ENCODE assay signal across 25 mouse cellular contexts in the genomic region with DNA sequence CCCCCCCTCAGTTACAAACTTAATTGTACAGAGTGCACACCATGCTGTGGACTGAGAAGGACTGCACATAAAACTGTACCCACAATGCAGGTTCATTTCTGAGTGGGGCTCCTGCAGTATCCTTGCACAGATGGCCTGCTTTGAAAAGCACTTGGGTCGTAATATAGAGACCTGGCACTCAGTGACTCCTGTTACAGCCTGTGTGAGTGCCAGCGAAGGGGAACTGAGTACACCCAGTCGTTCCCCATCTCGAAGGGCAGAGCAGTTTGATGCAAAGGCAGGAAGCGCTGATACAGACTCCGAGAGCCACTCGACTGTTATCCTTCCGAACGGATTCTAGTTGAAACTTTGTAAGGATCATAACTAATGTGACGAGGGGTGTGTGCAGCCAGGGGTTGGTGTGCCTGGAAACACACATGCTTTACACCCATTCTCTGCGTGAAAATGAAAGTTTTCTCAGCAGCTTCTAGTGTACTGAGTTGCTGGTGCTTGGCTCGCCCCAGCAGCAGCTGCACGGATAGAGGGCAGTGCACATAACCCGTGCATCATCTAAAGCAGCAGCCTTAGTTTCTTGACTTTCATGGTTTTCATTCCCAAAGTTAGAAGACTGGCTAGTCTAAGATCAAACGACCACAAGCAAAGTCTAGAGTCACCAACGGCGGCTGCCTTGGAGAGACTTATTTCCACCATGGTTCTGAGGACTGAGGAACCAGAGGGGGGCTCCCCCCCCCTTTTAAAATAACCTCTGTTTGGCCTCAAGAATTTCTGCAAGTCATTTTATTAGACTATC.
A peak's percentile ranks its signal among the peaks of the same experiment; 100 is the strongest.
DNase-seq lines count a peak whose midpoint lies in the region; ATAC-seq and TF ChIP-seq lines count a peak whose summit lies in the region.
"Had no signal": no experiment of that assay in that cellular context is flagged by ENCODE, and none has a peak within 500 bp of the region (broad histone marks: within the 10 kb centered on the region; RNA-seq: fewer than 3 reads in every experiment).

No protein-coding gene starts in this region.

- DNase-seq in heart, adult 11 months = peak; percentile 87
- peak; percentile 12 for DNase-seq in midbrain, embryonic 11.5 days (ENCODE audit: low spot score, missing footprints)
- DNase-seq in midbrain, postnatal 0 days (ENCODE audit: low spot score) = no peak
- DNase-seq in MN1 (ENCODE audit: low spot score) = no peak
- DNase-seq: adrenal gland, adult 8-10 months; adrenal gland, postnatal 36 days; cerebellum, adult 18-20 months; cerebellum, adult 9-10 months; cerebellum, postnatal 25 days; forebrain, postnatal 0 days; gastrocnemius, postnatal 25 days; heart, postnatal 14 days; heart, postnatal 4 days; kidney, adult 8-10 months had no signal

- no peak overlapping the region for H3K9ac ChIP-seq in heart, embryonic 12.5 days
- no peak overlapping the region for H3K9ac ChIP-seq in midbrain, embryonic 11.5 days (ENCODE audit: low read length)
- H3K9ac ChIP-seq in midbrain, postnatal 0 days (replicated peaks; ENCODE audit: low read length, poor library complexity, severe bottlenecking) = no peak overlapping the region
- H3K9ac ChIP-seq in intestine, postnatal 0 days (ENCODE audit: low read depth, low read length) = no peak overlapping the region
- H3K9ac ChIP-seq: embryonic facial prominence, embryonic 12.5 days; embryonic facial prominence, embryonic 15.5 days; forebrain, postnatal 0 days; heart, embryonic 13.5 days; hindbrain, embryonic 14.5 days had no signal

- H3K4me1 ChIP-seq in heart, embryonic 12.5 days (replicated peaks) = peaks cover 5% of the 10 kb centered on the region; the same call in 1 of the 2 replicates
- no peaks in the 10 kb centered on the region for H3K4me1 ChIP-seq in midbrain, embryonic 11.5 days (ENCODE audit: control insufficient read depth, insufficient read depth, low read length)
- no peaks in the 10 kb centered on the region for H3K4me1 ChIP-seq in midbrain, postnatal 0 days (ENCODE audit: insufficient read depth, low read length)
- H3K4me1 ChIP-seq in intestine, postnatal 0 days (replicated peaks; ENCODE audit: control insufficient read depth, insufficient read depth, low read length) = 0 out of 2 replicates have a peak, but pooled peaks cover 3% of the 10 kb centered on the region

- no peak overlapping the region for H3K27ac ChIP-seq in heart, embryonic 12.5 days (ENCODE audit: poor library complexity, severe bottlenecking)
- no peak overlapping the region for H3K27ac ChIP-seq in midbrain, embryonic 11.5 days (ENCODE audit: low read depth, low read length)
- no peak overlapping the region for H3K27ac ChIP-seq in midbrain, postnatal 0 days (ENCODE audit: low read depth, low read length)
- H3K27ac ChIP-seq in intestine, postnatal 0 days (ENCODE audit: low read depth, low read length) = peak overlapping the region; percentile 62; the same call in 1 of the 2 replicates
- H3K27ac ChIP-seq: embryonic facial prominence, embryonic 12.5 days; embryonic facial prominence, embryonic 15.5 days; heart, embryonic 13.5 days; hindbrain, postnatal 0 days had no signal

- no peak for TF ChIP-seq CTCF in midbrain, postnatal 0 days (IDR thresholded peaks at IDR 0.05)
- no peak for TF ChIP-seq CTCF in intestine, postnatal 0 days (IDR thresholded peaks at IDR 0.05; ENCODE audit: low read depth)

- H3K36me3 ChIP-seq in heart, embryonic 12.5 days = peaks cover 15% of the 10 kb centered on the region
- H3K36me3 ChIP-seq in midbrain, embryonic 11.5 days (ENCODE audit: control insufficient read depth, insufficient read depth, low read length) = no peaks in the 10 kb centered on the region
- no peaks in the 10 kb centered on the region for H3K36me3 ChIP-seq in midbrain, postnatal 0 days (ENCODE audit: insufficient read depth, low read length)
- H3K36me3 ChIP-seq in intestine, postnatal 0 days (ENCODE audit: control insufficient read depth, insufficient read depth) = no peaks in the 10 kb centered on the region
- H3K36me3 ChIP-seq: embryonic facial prominence, embryonic 12.5 days had no signal

- WGBS in heart, embryonic 12.5 days = 85% methylated on average over 17 of the region's 17 CpGs
- WGBS in midbrain, embryonic 11.5 days = 91% methylated on average over 17 of the region's 17 CpGs
- 94% methylated on average over 17 of the region's 17 CpGs for WGBS in midbrain, postnatal 0 days
- WGBS in intestine, postnatal 0 days = 60% methylated on average over 17 of the region's 17 CpGs

- H3K9me3 ChIP-seq in heart, embryonic 12.5 days (replicated peaks) = peaks cover 5% of the 10 kb centered on the region; the same call in 1 of the 2 replicates
- H3K9me3 ChIP-seq in midbrain, embryonic 11.5 days (ENCODE audit: control insufficient read depth, low read length) = no peaks in the 10 kb centered on the region
- no peaks in the 10 kb centered on the region for H3K9me3 ChIP-seq in midbrain, postnatal 0 days (ENCODE audit: low read length)
- no peaks in the 10 kb centered on the region for H3K9me3 ChIP-seq in intestine, postnatal 0 days (ENCODE audit: control insufficient read depth)
- H3K9me3 ChIP-seq: embryonic facial prominence, embryonic 12.5 days; embryonic facial prominence, embryonic 15.5 days had no signal

- H3K4me3 ChIP-seq in heart, embryonic 12.5 days = no peak overlapping the region
- no peak overlapping the region for H3K4me3 ChIP-seq in midbrain, embryonic 11.5 days (ENCODE audit: low read depth, low read length)
- H3K4me3 ChIP-seq in midbrain, postnatal 0 days (ENCODE audit: low read depth, low read length) = no peak overlapping the region
- H3K4me3 ChIP-seq in intestine, postnatal 0 days (ENCODE audit: low read depth, low read length) = no peak overlapping the region
- H3K4me3 ChIP-seq: embryonic facial prominence, embryonic 12.5 days; embryonic facial prominence, embryonic 15.5 days; heart, embryonic 13.5 days had no signal

- no peak overlapping the region for H3K4me2 ChIP-seq in heart, embryonic 12.5 days
- no peak overlapping the region for H3K4me2 ChIP-seq in midbrain, embryonic 11.5 days
- H3K4me2 ChIP-seq in midbrain, postnatal 0 days (ENCODE audit: low read depth, low read length, poor library complexity, severe bottlenecking) = no peak overlapping the region
- 0 out of 2 replicates have a peak overlapping the region, but pooled peaks have one; percentile 6 for H3K4me2 ChIP-seq in intestine, postnatal 0 days (replicated peaks; ENCODE audit: low read depth)
- H3K4me2 ChIP-seq: embryonic facial prominence, embryonic 12.5 days; embryonic facial prominence, embryonic 15.5 days; heart, embryonic 13.5 days; hindbrain, embryonic 14.5 days had no signal

- H3K27me3 ChIP-seq in heart, embryonic 12.5 days (replicated peaks) = no peaks in the 10 kb centered on the region
- H3K27me3 ChIP-seq in midbrain, embryonic 11.5 days (ENCODE audit: control insufficient read depth, insufficient read depth, low read length) = no peaks in the 10 kb centered on the region
- no peaks in the 10 kb centered on the region for H3K27me3 ChIP-seq in midbrain, postnatal 0 days (ENCODE audit: insufficient read depth, low read length)
- no peaks in the 10 kb centered on the region for H3K27me3 ChIP-seq in intestine, postnatal 0 days (replicated peaks; ENCODE audit: control insufficient read depth, insufficient read depth, low read length)
- H3K27me3 ChIP-seq: embryonic facial prominence, embryonic 12.5 days; embryonic facial prominence, embryonic 15.5 days; heart, embryonic 13.5 days had no signal

- no peak for ATAC-seq in heart, embryonic 12.5 days (ENCODE audit: insufficient number of reproducible peaks, low FRiP score)
- no peak for ATAC-seq in midbrain, embryonic 11.5 days (ENCODE audit: low FRiP score)
- no peak for ATAC-seq in midbrain, postnatal 0 days (ENCODE audit: low FRiP score)
- no peak; the same call in 1 of the 2 replicates for ATAC-seq in intestine, postnatal 0 days
- ATAC-seq: activated CD4-positive, CD25-positive, alpha-beta regulatory T cell, adult 4 months; CD4-positive, CD25-positive, alpha-beta regulatory T cell, adult 4 months; forebrain, embryonic 14.5 days; forebrain, postnatal 0 days; hindbrain, postnatal 0 days; inflammation-experienced regulatory T-cells, adult 6 months had no signal

Comparison
In these comparisons a context has a peak if more than half of its experiments do, and no peak if none do; other contexts are left out.
1. DNase-seq: peak in heart, adult 11 months (single experiment) and midbrain, embryonic 11.5 days (single experiment); none in midbrain, postnatal 0 days (single experiment) and MN1 (single experiment).